Mouse (Mus musculus) ES-Bruce4 (cell line): Measurements from ENCODE around the gene Dnah14.

Source experiments
- CTCF ChIP-seq: IDR thresholded peaks from one replicate; pipeline ENCODE4 v1.8.1; 2011; ENCODE audit warnings: low read depth, low read length
- EP300 ChIP-seq: IDR thresholded peaks from 2 replicates; pipeline ENCODE4 v1.6.1; 2011; ENCODE audit warnings: low read depth, low read length; ENCODE audit not compliant: insufficient read depth
- POLR2A ChIP-seq: IDR thresholded peaks from one replicate; pipeline ENCODE4 v1.8.1; 2011; ENCODE audit warnings: low read length; ENCODE audit not compliant: insufficient read depth

- TF ChIP-seq POLR2A (no peak), CTCF (no peak), EP300 (no peak)
These were observed 278.5 kb downstream of the Dnah14 start for GRCm38 (mm10) chr1:181854829-181855228.
